Mouse (Mus musculus): ENCODE measurements around the gene Arhgap17. TPM values are rescaled to one million over a fixed set of nuclear protein-coding genes. Genes with fewer than 3 reads are reported as not detected.

The Arhgap17 gene
- 5.5 TPM for polyA plus RNA-seq (2014; fragmentation: Illumina TruSeq; extraction: RNeasy Lipid Tissue Mini Kit (QIAGEN cat#74804); ENCODE audit: low read depth, low replicate concordance)

GRCm38 (mm10) chr7:123369759-123370481 lies at the start of gene Arhgap17, which contains the start of gene Lcmt1:
TSS of gene Arhgap17 (minus strand) at chr7:123369915.
TSS of gene Lcmt1 (plus strand) at chr7:123369784.

Other genes with a start within 250 kb of the Arhgap17 start
- 23.9 TPM for gene Tnrc6a, start 246.0 kb downstream of the Arhgap17 start, polyA plus RNA-seq (2014; fragmentation: Illumina TruSeq; extraction: RNeasy Lipid Tissue Mini Kit (QIAGEN cat#74804); ENCODE audit: low read depth, low replicate concordance)
- gene Slc5a11, start 155.1 kb downstream of the Arhgap17 start, polyA plus RNA-seq (2014; fragmentation: Illumina TruSeq; extraction: RNeasy Lipid Tissue Mini Kit (QIAGEN cat#74804); ENCODE audit: low read depth, low replicate concordance): not detected
- 16.4 TPM for gene Lcmt1, start 131 bp downstream of the Arhgap17 start, polyA plus RNA-seq (2014; fragmentation: Illumina TruSeq; extraction: RNeasy Lipid Tissue Mini Kit (QIAGEN cat#74804); ENCODE audit: low read depth, low replicate concordance)
- 58.6 TPM for gene Aqp8, start 92.4 kb upstream of the Arhgap17 start, polyA plus RNA-seq (2014; fragmentation: Illumina TruSeq; extraction: RNeasy Lipid Tissue Mini Kit (QIAGEN cat#74804); ENCODE audit: low read depth, low replicate concordance)
- gene Zkscan2, start 130.5 kb upstream of the Arhgap17 start, polyA plus RNA-seq (2014; fragmentation: Illumina TruSeq; extraction: RNeasy Lipid Tissue Mini Kit (QIAGEN cat#74804); ENCODE audit: low read depth, low replicate concordance): 0.11 TPM